1 mouse cellular context compared by ENCODE assay signal in genomic region chr8:78226087-78226486, GRCm38 (mm10).
TF ChIP-seq lines count a peak whose summit lies in the region.

No protein-coding gene starts in this region.

TF ChIP-seq in CH12.LX, 34 proteins besides CTCF, POLR2A, EP300 and RAD21 (continued from another document):
- TF ChIP-seq E2F4 (IDR thresholded peaks at IDR 0.05; ENCODE audit: insufficient replicate concordance, low read depth, low read length) (no peak), USF2 (conservative IDR thresholded peaks at IDR 0.05; ENCODE audit: low read depth, low read length) (no peak)
